Mouse (Mus musculus): ENCODE results near the gene Csrp1. TPM values are rescaled to one million over a fixed set of nuclear protein-coding genes. Genes with fewer than 3 reads are reported as not detected.

The Csrp1 gene
- polyA plus RNA-seq, 2 experiments: 102 to 123 TPM

DNA sequence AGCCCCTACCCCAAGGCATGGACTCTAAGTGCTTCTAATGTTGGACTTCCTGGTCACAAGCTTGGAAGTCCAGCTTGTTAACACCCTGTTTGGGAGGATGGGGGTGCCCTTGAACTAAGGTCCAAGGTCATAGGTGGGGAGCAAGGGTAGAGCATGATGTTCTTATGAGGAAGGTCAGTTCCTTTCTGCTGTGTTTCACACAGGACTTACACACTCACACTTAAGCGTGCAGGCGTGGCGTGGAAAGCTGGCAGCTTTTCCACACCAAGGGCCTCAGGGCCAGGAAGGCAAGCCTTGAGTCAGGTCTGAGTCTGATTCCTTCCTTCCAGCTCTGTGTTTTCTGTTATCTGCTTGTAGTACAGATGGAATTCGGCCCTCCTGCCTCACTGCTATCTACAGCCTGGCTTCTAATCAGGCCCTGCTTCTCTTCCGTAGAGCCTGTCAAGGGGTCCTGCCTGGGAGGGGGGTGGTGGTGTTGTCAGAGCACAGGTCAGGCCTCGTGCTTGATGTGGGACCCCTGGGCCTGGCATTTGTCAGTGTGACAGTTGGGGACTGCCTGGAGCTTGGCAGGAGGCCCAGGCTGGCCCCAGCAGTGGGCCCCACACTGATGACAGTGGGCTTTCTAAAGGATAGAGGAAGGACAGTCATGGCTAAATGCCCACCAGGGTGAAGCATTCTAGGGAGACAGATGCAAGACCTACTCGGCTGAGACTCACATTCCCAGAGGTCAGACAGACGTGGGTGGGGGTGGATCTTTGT is 80.5 kb downstream of the Csrp1 start:
- no peaks in the 10 kb centered on the region for H3K9me3 ChIP-seq (ENCODE audit: control insufficient read depth, low read length)
- TF ChIP-seq POLR2A (IDR thresholded peaks at IDR 0.05; ENCODE audit: borderline replicate concordance, extremely low read depth, insufficient read depth, insufficient read length): no peak
- no peaks in the 10 kb centered on the region for H3K36me3 ChIP-seq (ENCODE audit: control insufficient read depth, insufficient read depth, low read length)
- H3K4me2 ChIP-seq (replicated peaks; ENCODE audit: low read depth, low read length, severe bottlenecking): no peak overlapping the region
- H3K9ac ChIP-seq (ENCODE audit: low read depth, low read length, severe bottlenecking): no peak overlapping the region; the same call in 1 of the 2 replicates
- H3K27ac ChIP-seq (replicated peaks; ENCODE audit: low read depth, low read length): no peak overlapping the region
- H3K4me1 ChIP-seq (ENCODE audit: control insufficient read depth, insufficient read depth, low read length): peaks cover 22% of the 10 kb centered on the region
- ATAC-seq (ENCODE audit: low FRiP score, low read depth) (peak; percentile 60), DNase-seq (ENCODE audit: low spot score) (peak; percentile 53)
- H3K4me3 ChIP-seq (replicated peaks; ENCODE audit: low read length): peak overlapping the region; percentile 14; the same call in 1 of the 2 replicates
- 44% methylated on average over 8 of the region's 8 CpGs for WGBS
- no peaks in the 10 kb centered on the region for H3K27me3 ChIP-seq (ENCODE audit: control insufficient read depth, insufficient read depth, low read length)

Other genes with a start within 250 kb of the Csrp1 start
- 26.8 and 31.8 TPM in 2 replicates for gene Nav1, start 112.8 kb upstream of the Csrp1 start, polyA plus RNA-seq (2012; rRNA removed)
- gene Nav1, start 112.8 kb upstream of the Csrp1 start, polyA plus RNA-seq (2014; fragmentation: Nextera tagmentation; extraction: Ambion mirVana): 14.4 and 17.3 TPM in 2 replicates
- gene Phlda3, start 46.1 kb downstream of the Csrp1 start, polyA plus RNA-seq (2012; rRNA removed): 60.6 and 69.1 TPM in 2 replicates
- 85.1 and 87.4 TPM in 2 replicates for gene Phlda3, start 46.1 kb downstream of the Csrp1 start, polyA plus RNA-seq (2014; fragmentation: Nextera tagmentation; extraction: Ambion mirVana)
- 349 and 357 TPM in 2 replicates for gene Tnni1, start 59.4 kb downstream of the Csrp1 start, polyA plus RNA-seq (2012; rRNA removed)
- 300 and 419 TPM in 2 replicates for gene Tnni1, start 59.4 kb downstream of the Csrp1 start, polyA plus RNA-seq (2014; fragmentation: Nextera tagmentation; extraction: Ambion mirVana)
- 10.9 and 12.2 TPM in 2 replicates for gene Lad1, start 98.5 kb downstream of the Csrp1 start, polyA plus RNA-seq (2012; rRNA removed)
- 20.9 and 25.9 TPM in 2 replicates for gene Lad1, start 98.5 kb downstream of the Csrp1 start, polyA plus RNA-seq (2014; fragmentation: Nextera tagmentation; extraction: Ambion mirVana)
- gene Tnnt2, start 116.3 kb downstream of the Csrp1 start, polyA plus RNA-seq (2012; rRNA removed): 44.5 and 108 TPM in 2 replicates
- gene Tnnt2, start 116.3 kb downstream of the Csrp1 start, polyA plus RNA-seq (2014; fragmentation: Nextera tagmentation; extraction: Ambion mirVana): 78.3 and 104 TPM in 2 replicates
- 36.0 and 41.5 TPM in 2 replicates for gene Pkp1, start 199.1 kb downstream of the Csrp1 start, polyA plus RNA-seq (2012; rRNA removed)
- 25.5 and 31.2 TPM in 2 replicates for gene Pkp1, start 199.1 kb downstream of the Csrp1 start, polyA plus RNA-seq (2014; fragmentation: Nextera tagmentation; extraction: Ambion mirVana)

All from limb, embryonic 14.5 days (tissue).